8 mouse cellular contexts compared by ENCODE assay signal in the genomic region with DNA sequence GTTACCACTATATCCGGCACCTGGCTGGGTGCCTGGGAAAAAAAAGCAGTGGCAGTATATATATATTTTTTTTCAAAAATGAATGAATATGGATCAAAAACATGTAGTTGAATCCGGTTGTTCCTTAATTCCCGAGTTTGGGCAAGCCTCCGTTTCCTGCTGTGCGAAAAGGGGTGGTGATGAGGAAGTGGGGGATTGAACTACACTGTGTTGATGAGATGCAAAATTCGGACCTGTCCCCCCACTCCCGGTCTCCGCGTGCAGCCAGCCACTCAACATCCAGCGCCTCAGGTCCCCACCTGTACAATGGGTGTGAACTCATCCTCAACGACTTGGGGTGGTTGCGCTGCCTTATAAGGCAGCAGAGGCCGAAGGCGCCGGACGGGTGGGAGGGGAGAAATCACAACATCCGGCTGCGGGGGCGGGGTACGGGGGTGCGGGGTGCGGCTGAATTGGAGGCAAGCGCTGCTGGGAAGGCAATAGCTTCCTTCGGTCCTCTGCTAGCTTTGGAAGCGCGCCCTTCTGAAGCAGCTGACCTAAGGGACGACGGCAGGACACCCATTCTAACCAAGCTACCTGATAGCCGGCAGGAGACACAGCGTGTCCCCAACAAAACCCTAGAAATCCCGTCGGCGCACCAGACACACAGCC. TPM values are rescaled to one million over a fixed set of nuclear protein-coding genes. Genes with fewer than 3 reads are reported as not detected.
A peak's percentile ranks its signal among the peaks of the same experiment; 100 is the strongest.
DNase-seq lines count a peak whose midpoint lies in the region; ATAC-seq and TF ChIP-seq lines count a peak whose summit lies in the region.

No protein-coding gene starts in this region.

- no peak for TF ChIP-seq CTCF in cerebellum, adult 2 months (IDR thresholded peaks at IDR 0.05; ENCODE audit: borderline replicate concordance, insufficient read depth, low read depth, low read length)

- TF ChIP-seq POLR2A in cerebellum, adult 2 months (IDR thresholded peaks at IDR 0.05; ENCODE audit: borderline replicate concordance, insufficient read depth, low read length): peak; percentile 71; the same call in 1 of the 2 replicates

- WGBS in cerebellum, adult 2 months: under 1% methylated on average over 32 of the region's 33 CpGs
- 2% methylated on average over 33 of the region's 33 CpGs for WGBS in neural tube, embryonic 11.5 days
- WGBS in limb, embryonic 10.5 days: 1% methylated on average over 33 of the region's 33 CpGs
- 1% methylated on average over 33 of the region's 33 CpGs for WGBS in midbrain, embryonic 13.5 days

- peak; percentile 68 for ATAC-seq in neural tube, embryonic 11.5 days (ENCODE audit: insufficient read depth, low FRiP score, low TSS enrichment)
- peak; percentile 72 for ATAC-seq in midbrain, embryonic 13.5 days

- H3K9me3 ChIP-seq in neural tube, embryonic 11.5 days (ENCODE audit: control insufficient read depth, low read length): no peaks in the 10 kb centered on the region
- no peaks in the 10 kb centered on the region for H3K9me3 ChIP-seq in erythroblast, embryonic 14.5 days (ENCODE audit: control insufficient read depth, low read length)
- no peaks in the 10 kb centered on the region for H3K9me3 ChIP-seq in limb, embryonic 10.5 days (replicated peaks)
- H3K9me3 ChIP-seq in midbrain, embryonic 13.5 days: no peaks in the 10 kb centered on the region

- peak overlapping the region; percentile 76 for H3K4me3 ChIP-seq in cerebellum, adult 2 months (replicated peaks; ENCODE audit: insufficient read depth, low read depth, low read length)
- peak overlapping the region; percentile 73 for H3K4me3 ChIP-seq in neural tube, embryonic 11.5 days (ENCODE audit: low read depth, low read length)
- H3K4me3 ChIP-seq in erythroblast, embryonic 14.5 days (replicated peaks): peak overlapping the region; percentile 97
- peak overlapping the region; percentile 95 for H3K4me3 ChIP-seq in limb, embryonic 10.5 days
- H3K4me3 ChIP-seq in midbrain, embryonic 13.5 days (replicated peaks): peak overlapping the region; percentile 90

- peak overlapping the region; percentile 53 for H3K9ac ChIP-seq in neural tube, embryonic 11.5 days (ENCODE audit: low read length)
- H3K9ac ChIP-seq in midbrain, embryonic 13.5 days (replicated peaks): peak overlapping the region; percentile 66

- no peaks in the 10 kb centered on the region; the same call in 1 of the 2 replicates for H3K36me3 ChIP-seq in neural tube, embryonic 11.5 days (ENCODE audit: control insufficient read depth, insufficient read depth, low read length)
- peaks cover 28% of the 10 kb centered on the region for H3K36me3 ChIP-seq in erythroblast, embryonic 14.5 days (ENCODE audit: control insufficient read depth)
- H3K36me3 ChIP-seq in limb, embryonic 10.5 days: peaks cover 16% of the 10 kb centered on the region
- H3K36me3 ChIP-seq in midbrain, embryonic 13.5 days: peaks cover 3% of the 10 kb centered on the region; the same call in 1 of the 2 replicates

- peak overlapping the region; percentile 65 for H3K4me2 ChIP-seq in neural tube, embryonic 11.5 days (ENCODE audit: low read depth)
- peak overlapping the region; percentile 62 for H3K4me2 ChIP-seq in midbrain, embryonic 13.5 days (replicated peaks)

- no peaks in the 10 kb centered on the region for H3K27me3 ChIP-seq in cerebellum, adult 2 months (ENCODE audit: control insufficient read depth, insufficient read depth, low read length)
- H3K27me3 ChIP-seq in neural tube, embryonic 11.5 days (ENCODE audit: control insufficient read depth, insufficient read depth, low read length): no peaks in the 10 kb centered on the region
- peaks cover 5% of the 10 kb centered on the region for H3K27me3 ChIP-seq in erythroblast, embryonic 14.5 days (ENCODE audit: control insufficient read depth)
- no peaks in the 10 kb centered on the region for H3K27me3 ChIP-seq in limb, embryonic 10.5 days (ENCODE audit: low read depth, poor library complexity, severe bottlenecking)
- no peaks in the 10 kb centered on the region for H3K27me3 ChIP-seq in midbrain, embryonic 13.5 days

- DNase-seq in cerebellum, adult 2 months: no peak
- no peak for DNase-seq in cerebellum, adult 18-20 months
- no peak for DNase-seq in neural tube, embryonic 11.5 days (ENCODE audit: low spot score)
- DNase-seq in neural tube, embryonic 10.5 days (ENCODE audit: extremely low spot score, low spot score): no peak
- no peak for DNase-seq in limb, embryonic 10.5 days (ENCODE audit: low spot score)
- DNase-seq in ovary, postnatal 14 days (ENCODE audit: low spot score): no peak

- peak overlapping the region; percentile 55; the same call in 1 of the 2 replicates for H3K27ac ChIP-seq in cerebellum, adult 2 months (ENCODE audit: insufficient read depth, low read length)
- H3K27ac ChIP-seq in neural tube, embryonic 11.5 days (ENCODE audit: low read depth, low read length): peak overlapping the region; percentile 87
- H3K27ac ChIP-seq in limb, embryonic 10.5 days: peak overlapping the region; percentile 98
- peak overlapping the region; percentile 93 for H3K27ac ChIP-seq in midbrain, embryonic 13.5 days

- H3K4me1 ChIP-seq in cerebellum, adult 2 months (ENCODE audit: control insufficient read depth, insufficient read depth, low read length): no peaks in the 10 kb centered on the region
- H3K4me1 ChIP-seq in neural tube, embryonic 11.5 days (ENCODE audit: control insufficient read depth, insufficient read depth, low read length): peaks cover 14% of the 10 kb centered on the region
- H3K4me1 ChIP-seq in erythroblast, embryonic 14.5 days (ENCODE audit: control insufficient read depth): peaks cover 53% of the 10 kb centered on the region
- H3K4me1 ChIP-seq in limb, embryonic 10.5 days: peaks cover 32% of the 10 kb centered on the region
- peaks cover 37% of the 10 kb centered on the region for H3K4me1 ChIP-seq in midbrain, embryonic 13.5 days (replicated peaks)

RNA-seq across cellular contexts. Expression of a gene that starts 0.5 kb away (rescaled TPM):
- polyA plus RNA-seq in cerebellum, adult 2 months (2012; rRNA removed): 52.7 and 53.9 TPM in 2 replicates
- 58.1 and 59.6 TPM in 2 replicates for polyA plus RNA-seq in neural tube, embryonic 11.5 days (2014; fragmentation: Nextera tagmentation; extraction: Ambion mirVana)
- 9.5 and 10.2 TPM in 2 replicates for polyA plus RNA-seq in erythroblast, embryonic 14.5 days (2012)
- polyA plus RNA-seq in limb, embryonic 10.5 days (2016; fragmentation: Nextera tagmentation; extraction: Ambion mirVana): 63.6 and 71.1 TPM in 2 replicates
- polyA plus RNA-seq in midbrain, embryonic 13.5 days (2015; fragmentation: Nextera tagmentation; extraction: Ambion mirVana): 26.8 and 35.7 TPM in 2 replicates

RNA-seq across cellular contexts. Expression of a gene that starts 17.8 kb away (rescaled TPM):
- polyA plus RNA-seq in cerebellum, adult 2 months (2012; rRNA removed): 0.05 and 0.11 TPM in 2 replicates
- polyA plus RNA-seq in neural tube, embryonic 11.5 days (2014; fragmentation: Nextera tagmentation; extraction: Ambion mirVana): not detected in 2 replicates
- 0.09 and 0.25 TPM in 2 replicates for polyA plus RNA-seq in erythroblast, embryonic 14.5 days (2012)
- 0.14 TPM in 1 of 2 replicates, not detected in the other for polyA plus RNA-seq in limb, embryonic 10.5 days (2016; fragmentation: Nextera tagmentation; extraction: Ambion mirVana)
- not detected in 2 replicates for polyA plus RNA-seq in midbrain, embryonic 13.5 days (2015; fragmentation: Nextera tagmentation; extraction: Ambion mirVana)

RNA-seq across cellular contexts. Expression of a gene that starts 19.7 kb away (rescaled TPM):
- 10.7 and 13.0 TPM in 2 replicates for polyA plus RNA-seq in cerebellum, adult 2 months (2012; rRNA removed)
- polyA plus RNA-seq in neural tube, embryonic 11.5 days (2014; fragmentation: Nextera tagmentation; extraction: Ambion mirVana): 2.2 and 2.6 TPM in 2 replicates
- 0.08 and 0.23 TPM in 2 replicates for polyA plus RNA-seq in erythroblast, embryonic 14.5 days (2012)
- 0.34 and 0.35 TPM in 2 replicates for polyA plus RNA-seq in limb, embryonic 10.5 days (2016; fragmentation: Nextera tagmentation; extraction: Ambion mirVana)
- 2.3 and 2.8 TPM in 2 replicates for polyA plus RNA-seq in midbrain, embryonic 13.5 days (2015; fragmentation: Nextera tagmentation; extraction: Ambion mirVana)

RNA-seq across cellular contexts. Expression of a gene that starts 29.4 kb away (rescaled TPM):
- polyA plus RNA-seq in cerebellum, adult 2 months (2012; rRNA removed): not detected in 2 replicates
- polyA plus RNA-seq in neural tube, embryonic 11.5 days (2014; fragmentation: Nextera tagmentation; extraction: Ambion mirVana): not detected in 2 replicates
- not detected in 2 replicates for polyA plus RNA-seq in erythroblast, embryonic 14.5 days (2012)
- not detected in 2 replicates for polyA plus RNA-seq in limb, embryonic 10.5 days (2016; fragmentation: Nextera tagmentation; extraction: Ambion mirVana)
- not detected in 2 replicates for polyA plus RNA-seq in midbrain, embryonic 13.5 days (2015; fragmentation: Nextera tagmentation; extraction: Ambion mirVana)

RNA-seq across cellular contexts. Expression of a gene that starts 43.5 kb away (rescaled TPM):
- 97.4 and 108 TPM in 2 replicates for polyA plus RNA-seq in cerebellum, adult 2 months (2012; rRNA removed)
- 362 and 372 TPM in 2 replicates for polyA plus RNA-seq in neural tube, embryonic 11.5 days (2014; fragmentation: Nextera tagmentation; extraction: Ambion mirVana)
- 0.05 and 0.06 TPM in 2 replicates for polyA plus RNA-seq in erythroblast, embryonic 14.5 days (2012)
- polyA plus RNA-seq in limb, embryonic 10.5 days (2016; fragmentation: Nextera tagmentation; extraction: Ambion mirVana): 346 and 417 TPM in 2 replicates
- polyA plus RNA-seq in midbrain, embryonic 13.5 days (2015; fragmentation: Nextera tagmentation; extraction: Ambion mirVana): 655 and 674 TPM in 2 replicates
